Mouse (Mus musculus): Measurements from ENCODE around the gene Lhfpl4. TPM values are rescaled to one million over a fixed set of nuclear protein-coding genes. Genes with fewer than 3 reads are reported as not detected.
A peak's percentile ranks its signal among the peaks of the same experiment; 100 is the strongest.

Gene Lhfpl4
- polyA plus RNA-seq, 1 experiment: 0.39 TPM

DNA sequence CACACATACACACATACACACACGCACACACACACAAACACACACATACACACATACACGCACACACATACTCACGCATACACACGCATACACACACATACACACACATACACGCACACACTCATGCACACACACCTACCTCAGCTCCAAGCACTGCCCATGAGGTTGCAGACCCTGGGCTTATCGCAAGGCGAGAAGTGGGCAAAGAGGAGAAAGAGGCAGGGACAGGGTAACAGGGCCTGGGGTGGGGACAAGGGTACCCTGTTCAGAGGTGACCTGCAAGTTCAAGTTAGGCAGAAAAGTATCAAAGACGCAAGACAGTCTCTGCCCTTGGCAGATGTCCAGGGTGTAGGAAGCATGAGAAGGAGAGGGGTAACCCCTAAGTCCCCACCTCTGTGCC, 24.5 kb downstream of the Lhfpl4 start:
- Histone ChIP-seq H3K27ac (ENCODE audit: insufficient read depth, low read length) (no peak overlapping the region), H3K4me1 (ENCODE audit: control insufficient read depth, insufficient read depth, low read length) (peaks cover 13% of the 10 kb centered on the region), H3K4me3 (ENCODE audit: insufficient read depth, low read length) (no peak overlapping the region)
- no peak for TF ChIP-seq POLR2A (IDR thresholded peaks at IDR 0.05; ENCODE audit: low read depth, low read length)

DNA sequence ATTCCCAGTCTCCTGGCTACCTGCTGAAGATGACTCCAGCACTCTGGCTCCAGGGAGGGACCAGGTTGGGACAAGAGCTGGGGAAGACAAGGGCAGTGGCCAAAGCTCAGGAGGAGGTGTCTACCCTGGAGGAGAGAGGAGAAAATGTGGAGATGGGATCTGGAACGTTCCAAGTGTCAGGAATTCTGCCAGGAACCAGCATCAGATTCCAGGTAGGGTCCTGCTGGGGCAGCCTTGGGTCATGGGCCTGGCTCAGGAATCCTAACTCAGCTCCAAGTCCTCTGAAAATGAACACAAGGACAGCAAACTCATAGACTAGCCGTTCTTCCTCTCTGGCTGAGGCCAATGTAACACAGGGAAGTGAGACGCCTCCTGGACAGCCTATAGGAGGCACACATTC, 25.3 kb downstream of the Lhfpl4 start:
- TF ChIP-seq CTCF (IDR thresholded peaks at IDR 0.05; ENCODE audit: borderline replicate concordance, insufficient read depth, low read length) (no peak), POLR2A (IDR thresholded peaks at IDR 0.05; ENCODE audit: low read depth, low read length) (no peak)
- peaks cover 13% of the 10 kb centered on the region for H3K4me1 ChIP-seq (ENCODE audit: control insufficient read depth, insufficient read depth, low read length)
- no peak overlapping the region for H3K4me3 ChIP-seq (ENCODE audit: insufficient read depth, low read length)
- no peak overlapping the region for H3K27ac ChIP-seq (ENCODE audit: insufficient read depth, low read length)

DNA sequence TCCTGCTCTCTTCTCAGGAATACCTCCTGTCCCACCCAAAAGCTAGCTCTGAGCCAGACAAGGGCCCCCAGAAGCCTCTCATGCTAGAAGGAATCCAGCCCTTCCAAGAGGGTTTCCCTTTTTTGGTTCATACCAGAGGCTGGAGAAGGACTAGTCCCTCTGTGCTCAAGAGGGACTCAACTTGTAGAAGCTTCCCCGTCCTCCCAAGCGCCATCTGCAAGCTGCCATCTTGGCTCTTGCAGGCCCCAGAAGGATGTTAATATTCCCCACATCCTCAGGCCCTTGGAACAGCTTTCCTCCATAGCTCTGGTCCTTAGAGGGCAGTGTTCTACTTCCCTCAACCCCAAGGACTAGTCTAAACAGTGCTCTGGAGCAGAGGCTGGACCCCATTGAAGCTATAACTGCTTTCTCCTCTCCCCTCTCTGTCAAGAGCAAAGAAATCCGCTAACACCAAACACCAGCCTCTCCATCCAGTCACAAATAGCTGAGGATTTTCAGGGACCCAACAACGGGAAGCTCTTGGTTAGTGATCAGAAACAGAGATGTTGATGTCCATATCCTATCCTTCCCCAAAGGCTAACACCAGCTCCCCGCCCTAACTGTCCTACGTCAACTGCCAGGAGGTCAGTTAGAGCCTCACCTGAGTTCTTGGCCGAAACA, 26.7 kb downstream of the Lhfpl4 start:
- H3K27ac ChIP-seq (ENCODE audit: insufficient read depth, low read length): no peak overlapping the region
- TF ChIP-seq CTCF (IDR thresholded peaks at IDR 0.05; ENCODE audit: borderline replicate concordance, insufficient read depth, low read length) (no peak), POLR2A (IDR thresholded peaks at IDR 0.05; ENCODE audit: low read depth, low read length) (no peak)
- no peak overlapping the region for H3K4me3 ChIP-seq (ENCODE audit: insufficient read depth, low read length)
- H3K4me1 ChIP-seq (ENCODE audit: control insufficient read depth, insufficient read depth, low read length): peaks cover 13% of the 10 kb centered on the region

- TF ChIP-seq CTCF (IDR thresholded peaks at IDR 0.05; ENCODE audit: borderline replicate concordance, insufficient read depth, low read length) (no peak), POLR2A (IDR thresholded peaks at IDR 0.05; ENCODE audit: low read depth, low read length) (no peak)
- Histone ChIP-seq H3K4me3 (ENCODE audit: insufficient read depth, low read length) (no peak overlapping the region), H3K27ac (ENCODE audit: insufficient read depth, low read length) (peak overlapping the region; percentile 77), H3K4me1 (ENCODE audit: control insufficient read depth, insufficient read depth, low read length) (peaks cover 13% of the 10 kb centered on the region)
Measured at GRCm38 (mm10) chr6:113166661-113167251, 28.4 kb downstream of the Lhfpl4 start.

GRCm38 (mm10) chr6:113163513-113163912, 31.7 kb downstream of the Lhfpl4 start:
- TF ChIP-seq POLR2A (IDR thresholded peaks at IDR 0.05; ENCODE audit: low read depth, low read length) (no peak), CTCF (IDR thresholded peaks at IDR 0.05; ENCODE audit: borderline replicate concordance, insufficient read depth, low read length) (no peak)
- no peak overlapping the region for H3K4me3 ChIP-seq (ENCODE audit: insufficient read depth, low read length)
- no peak overlapping the region for H3K27ac ChIP-seq (ENCODE audit: insufficient read depth, low read length)
- peaks cover 15% of the 10 kb centered on the region for H3K4me1 ChIP-seq (ENCODE audit: control insufficient read depth, insufficient read depth, low read length)

- no peak overlapping the region for H3K4me3 ChIP-seq (ENCODE audit: insufficient read depth, low read length)
- peaks cover 14% of the 10 kb centered on the region for H3K4me1 ChIP-seq (ENCODE audit: control insufficient read depth, insufficient read depth, low read length)
- H3K27ac ChIP-seq (ENCODE audit: insufficient read depth, low read length): no peak overlapping the region
- TF ChIP-seq CTCF (IDR thresholded peaks at IDR 0.05; ENCODE audit: borderline replicate concordance, insufficient read depth, low read length): no peak
- TF ChIP-seq POLR2A (IDR thresholded peaks at IDR 0.05; ENCODE audit: low read depth, low read length): no peak
Measured at GRCm38 (mm10) chr6:113161982-113162381, 33.2 kb downstream of the Lhfpl4 start.

- Histone ChIP-seq H3K27ac (ENCODE audit: insufficient read depth, low read length) (no peak overlapping the region), H3K4me1 (ENCODE audit: control insufficient read depth, insufficient read depth, low read length) (peaks cover 4% of the 10 kb centered on the region), H3K4me3 (ENCODE audit: insufficient read depth, low read length) (no peak overlapping the region)
- TF ChIP-seq POLR2A (IDR thresholded peaks at IDR 0.05; ENCODE audit: low read depth, low read length): no peak
- no peak for TF ChIP-seq CTCF (IDR thresholded peaks at IDR 0.05; ENCODE audit: borderline replicate concordance, insufficient read depth, low read length)
Measured at GRCm38 (mm10) chr6:113160106-113160505, 35.1 kb downstream of the Lhfpl4 start.

DNA sequence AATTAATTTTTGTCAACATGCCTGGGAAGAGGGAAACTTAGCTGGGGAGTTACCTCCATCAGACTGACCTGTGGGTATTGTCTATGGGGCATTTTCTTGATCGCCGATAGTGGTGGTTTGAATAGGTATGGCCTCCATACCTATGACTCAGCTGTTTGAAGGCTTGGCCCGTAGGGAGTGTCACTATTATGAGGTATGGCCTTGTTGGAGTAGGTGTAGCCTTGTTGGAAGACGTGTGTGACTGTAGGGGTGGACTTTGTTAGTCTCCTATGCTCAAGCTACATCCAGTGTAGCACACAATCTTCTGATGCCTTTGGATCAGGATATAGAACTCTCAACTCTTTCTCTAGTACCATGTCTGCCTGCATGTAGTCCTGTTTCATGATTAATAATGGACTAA, 39.1 kb downstream of the Lhfpl4 start:
- Histone ChIP-seq H3K4me1 (ENCODE audit: control insufficient read depth, insufficient read depth, low read length) (peaks cover 4% of the 10 kb centered on the region), H3K27ac (ENCODE audit: insufficient read depth, low read length) (0 out of 2 replicates have a peak overlapping the region, but pooled peaks have one; percentile 20), H3K4me3 (ENCODE audit: insufficient read depth, low read length) (no peak overlapping the region)
- no peak for TF ChIP-seq POLR2A (IDR thresholded peaks at IDR 0.05; ENCODE audit: low read depth, low read length)
- TF ChIP-seq CTCF (IDR thresholded peaks at IDR 0.05; ENCODE audit: borderline replicate concordance, insufficient read depth, low read length): no peak

DNA sequence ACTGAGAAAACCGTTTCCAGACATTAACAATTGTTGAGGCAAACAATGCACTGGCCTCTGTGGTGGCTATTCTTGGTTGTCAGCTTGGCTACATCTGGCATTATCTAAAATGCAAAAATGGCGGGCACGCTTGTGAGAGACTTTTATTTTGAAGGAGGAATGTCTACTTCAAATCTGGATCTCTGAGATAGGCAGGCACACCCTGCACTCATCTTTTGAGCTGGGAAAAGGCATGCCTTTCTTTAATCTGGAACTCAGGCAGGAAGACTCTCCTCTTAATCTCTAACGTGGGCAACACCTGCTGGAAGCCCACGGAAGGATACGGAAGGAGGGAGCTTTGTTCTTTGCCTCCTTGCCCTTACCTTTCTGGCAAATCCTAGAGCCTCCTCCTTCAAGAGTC, 40.3 kb downstream of the Lhfpl4 start:
- no peak for TF ChIP-seq POLR2A (IDR thresholded peaks at IDR 0.05; ENCODE audit: low read depth, low read length)
- TF ChIP-seq CTCF (IDR thresholded peaks at IDR 0.05; ENCODE audit: borderline replicate concordance, insufficient read depth, low read length): no peak
- H3K27ac ChIP-seq (ENCODE audit: insufficient read depth, low read length): no peak overlapping the region
- no peak overlapping the region for H3K4me3 ChIP-seq (ENCODE audit: insufficient read depth, low read length)
- peaks cover 4% of the 10 kb centered on the region for H3K4me1 ChIP-seq (ENCODE audit: control insufficient read depth, insufficient read depth, low read length)

DNA sequence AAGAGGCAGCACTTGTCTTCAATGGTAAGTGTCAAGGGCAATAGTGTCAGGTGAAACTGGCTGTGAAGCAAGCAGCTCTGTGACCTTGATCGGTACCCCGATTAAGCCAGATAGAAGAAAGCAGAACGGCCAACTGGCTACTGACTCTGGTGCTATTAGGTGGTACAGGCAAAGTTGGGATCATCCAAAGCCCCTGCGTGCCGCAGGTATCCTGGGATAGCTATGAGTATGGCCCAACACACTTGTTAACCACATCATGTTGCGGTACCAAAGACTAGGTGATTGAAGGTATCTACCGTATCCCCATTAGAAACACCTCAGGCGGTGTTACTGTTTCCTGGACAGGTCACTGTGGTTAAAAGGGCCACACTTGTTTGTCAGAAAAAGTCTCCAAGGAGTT, 41.1 kb downstream of the Lhfpl4 start:
- H3K4me1 ChIP-seq (ENCODE audit: control insufficient read depth, insufficient read depth, low read length): peaks cover 4% of the 10 kb centered on the region
- H3K4me3 ChIP-seq (ENCODE audit: insufficient read depth, low read length): no peak overlapping the region
- TF ChIP-seq CTCF (IDR thresholded peaks at IDR 0.05; ENCODE audit: borderline replicate concordance, insufficient read depth, low read length) (no peak), POLR2A (IDR thresholded peaks at IDR 0.05; ENCODE audit: low read depth, low read length) (no peak)
- H3K27ac ChIP-seq (ENCODE audit: insufficient read depth, low read length): no peak overlapping the region
